Mouse (Mus musculus): ENCODE measurements around the gene Abca7. TPM values are rescaled to one million over a fixed set of nuclear protein-coding genes. Genes with fewer than 3 reads are reported as not detected.
A peak's percentile ranks its signal among the peaks of the same experiment; 100 is the strongest.

Abca7 gene
- polyA plus RNA-seq, 1 experiment from 2014 or later = 2.6 TPM

DNA sequence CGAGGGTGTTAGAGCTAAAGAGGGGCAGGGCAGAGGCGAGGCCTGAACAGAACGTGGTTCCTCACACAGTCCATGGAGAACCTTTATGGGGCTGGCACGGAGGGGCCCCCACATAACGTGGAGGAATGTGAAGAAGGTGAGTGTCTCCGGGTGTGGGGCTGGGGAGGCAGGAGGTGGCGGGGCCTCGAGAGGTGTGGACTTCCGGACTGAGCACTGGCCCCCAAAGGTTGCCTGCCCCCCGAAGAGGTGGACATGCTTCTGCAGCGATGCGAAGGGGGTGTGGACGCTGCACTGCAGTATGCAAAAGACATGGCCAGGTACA lies 25.0 kb downstream of the Abca7 start:
- H3K36me3 ChIP-seq (ENCODE audit: control insufficient read depth, insufficient read depth, low read length) = no peaks in the 10 kb centered on the region
- no peak for TF ChIP-seq EP300 (optimal IDR thresholded peaks at IDR 0.05)
- TF ChIP-seq CTCF (IDR thresholded peaks at IDR 0.05; ENCODE audit: low read depth) = no peak
- H3K27ac ChIP-seq (replicated peaks) = no peak overlapping the region
- no peak overlapping the region for H3K4me3 ChIP-seq (ENCODE audit: low read depth, low read length)
- no peak overlapping the region for H3K9ac ChIP-seq (ENCODE audit: low read length)
- no peaks in the 10 kb centered on the region for H3K9me3 ChIP-seq (ENCODE audit: control insufficient read depth, low read length)
- ATAC-seq (ENCODE audit: low FRiP score, low TSS enrichment) (no peak), DNase-seq (ENCODE audit: low spot score) (no peak)
- H3K27me3 ChIP-seq (ENCODE audit: control insufficient read depth, insufficient read depth, low read length) = no peaks in the 10 kb centered on the region
- no peak overlapping the region for H3K4me2 ChIP-seq (replicated peaks; ENCODE audit: low read depth)
- WGBS = 83% methylated on average over 13 of the region's 13 CpGs
- H3K4me1 ChIP-seq (replicated peaks; ENCODE audit: control insufficient read depth, insufficient read depth) = 0 out of 2 replicates have a peak, but pooled peaks cover 3% of the 10 kb centered on the region

DNA sequence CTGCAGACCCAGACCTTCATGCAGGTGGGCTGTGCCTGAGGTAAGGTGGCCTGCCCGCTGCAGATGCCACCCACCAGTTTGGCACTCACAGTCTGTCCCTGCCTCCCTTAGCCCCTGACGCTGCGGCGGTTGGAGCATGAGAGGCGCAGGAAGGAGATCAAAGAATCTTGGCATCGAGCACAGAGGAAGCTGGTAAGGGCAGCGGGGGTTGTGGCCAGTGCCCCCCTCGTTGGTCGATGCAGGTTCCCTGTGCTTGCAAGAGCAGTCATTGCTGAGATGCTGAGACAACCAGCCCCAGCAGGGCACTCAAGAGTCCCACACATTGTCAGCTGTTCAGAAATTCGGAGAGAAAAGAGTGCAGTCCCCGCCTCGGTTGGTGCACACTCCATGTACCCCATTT lies 25.9 kb downstream of the Abca7 start:
- Histone ChIP-seq H3K27me3 (ENCODE audit: control insufficient read depth, insufficient read depth, low read length) (no peaks in the 10 kb centered on the region), H3K9me3 (ENCODE audit: control insufficient read depth, low read length) (no peaks in the 10 kb centered on the region), H3K9ac (ENCODE audit: low read length) (no peak overlapping the region), H3K4me1 (replicated peaks; ENCODE audit: control insufficient read depth, insufficient read depth) (0 out of 2 replicates have a peak, but pooled peaks cover 3% of the 10 kb centered on the region), H3K4me3 (ENCODE audit: low read depth, low read length) (no peak overlapping the region), H3K4me2 (replicated peaks; ENCODE audit: low read depth) (no peak overlapping the region), H3K36me3 (ENCODE audit: control insufficient read depth, insufficient read depth, low read length) (no peaks in the 10 kb centered on the region), H3K27ac (replicated peaks) (no peak overlapping the region)
- ATAC-seq (ENCODE audit: low FRiP score, low TSS enrichment) (no peak), DNase-seq (ENCODE audit: low spot score) (no peak)
- 87% methylated on average over 12 of the region's 12 CpGs for WGBS
- no peak for TF ChIP-seq CTCF (IDR thresholded peaks at IDR 0.05; ENCODE audit: low read depth)
- no peak for TF ChIP-seq EP300 (optimal IDR thresholded peaks at IDR 0.05)

GRCm38 (mm10) chr10:80022806-80023205 lies 26.5 kb downstream of the Abca7 start:
- H3K4me1 ChIP-seq (replicated peaks; ENCODE audit: control insufficient read depth, insufficient read depth) = 0 out of 2 replicates have a peak, but pooled peaks cover 3% of the 10 kb centered on the region
- no peak overlapping the region for H3K27ac ChIP-seq (replicated peaks)
- ATAC-seq (ENCODE audit: low FRiP score, low TSS enrichment) (no peak), DNase-seq (ENCODE audit: low spot score) (no peak)
- no peaks in the 10 kb centered on the region for H3K36me3 ChIP-seq (ENCODE audit: control insufficient read depth, insufficient read depth, low read length)
- 94% methylated on average over 8 of the region's 8 CpGs for WGBS
- no peaks in the 10 kb centered on the region for H3K27me3 ChIP-seq (ENCODE audit: control insufficient read depth, insufficient read depth, low read length)
- H3K4me3 ChIP-seq (ENCODE audit: low read depth, low read length) = no peak overlapping the region
- no peak overlapping the region for H3K9ac ChIP-seq (ENCODE audit: low read length)
- TF ChIP-seq EP300 (optimal IDR thresholded peaks at IDR 0.05) = no peak
- TF ChIP-seq CTCF (IDR thresholded peaks at IDR 0.05; ENCODE audit: low read depth) = no peak
- no peak overlapping the region for H3K4me2 ChIP-seq (replicated peaks; ENCODE audit: low read depth)
- no peaks in the 10 kb centered on the region for H3K9me3 ChIP-seq (ENCODE audit: control insufficient read depth, low read length)

DNA sequence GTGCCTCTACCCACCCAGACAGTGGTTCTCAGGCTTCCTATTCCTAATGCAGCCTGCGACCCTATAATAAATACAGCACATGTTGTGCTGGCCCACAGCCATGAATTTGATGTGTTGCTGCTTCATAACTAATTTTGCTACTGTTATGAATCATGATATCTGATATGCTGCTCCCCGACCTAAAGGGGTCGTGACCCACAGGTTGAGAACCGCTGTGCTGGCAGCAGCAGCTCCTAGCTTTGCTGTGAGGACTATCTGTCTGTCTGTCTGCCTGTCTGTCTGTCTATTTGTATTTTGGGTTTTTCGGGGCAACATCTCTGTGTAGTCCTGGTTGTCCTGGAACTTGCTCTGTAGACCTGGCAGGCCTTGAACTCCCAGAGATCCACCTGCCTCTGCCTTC lies 27.5 kb downstream of the Abca7 start:
- H3K27ac ChIP-seq (replicated peaks) = no peak overlapping the region
- DNase-seq (ENCODE audit: low spot score) = no peak
- no peaks in the 10 kb centered on the region for H3K9me3 ChIP-seq (ENCODE audit: control insufficient read depth, low read length)
- no peak overlapping the region for H3K4me3 ChIP-seq (ENCODE audit: low read depth, low read length)
- H3K36me3 ChIP-seq (ENCODE audit: control insufficient read depth, insufficient read depth, low read length) = no peaks in the 10 kb centered on the region
- TF ChIP-seq EP300 (optimal IDR thresholded peaks at IDR 0.05) = no peak
- TF ChIP-seq CTCF (IDR thresholded peaks at IDR 0.05; ENCODE audit: low read depth) = no peak
- H3K4me2 ChIP-seq (replicated peaks; ENCODE audit: low read depth) = no peak overlapping the region
- 54% methylated on average over 5 of the region's 5 CpGs for WGBS
- H3K4me1 ChIP-seq (replicated peaks; ENCODE audit: control insufficient read depth, insufficient read depth) = 0 out of 2 replicates have a peak, but pooled peaks cover under 1% of the 10 kb centered on the region
- H3K9ac ChIP-seq (ENCODE audit: low read length) = no peak overlapping the region
- no peaks in the 10 kb centered on the region for H3K27me3 ChIP-seq (ENCODE audit: control insufficient read depth, insufficient read depth, low read length)
- ATAC-seq (ENCODE audit: low FRiP score, low TSS enrichment) = no peak

DNA sequence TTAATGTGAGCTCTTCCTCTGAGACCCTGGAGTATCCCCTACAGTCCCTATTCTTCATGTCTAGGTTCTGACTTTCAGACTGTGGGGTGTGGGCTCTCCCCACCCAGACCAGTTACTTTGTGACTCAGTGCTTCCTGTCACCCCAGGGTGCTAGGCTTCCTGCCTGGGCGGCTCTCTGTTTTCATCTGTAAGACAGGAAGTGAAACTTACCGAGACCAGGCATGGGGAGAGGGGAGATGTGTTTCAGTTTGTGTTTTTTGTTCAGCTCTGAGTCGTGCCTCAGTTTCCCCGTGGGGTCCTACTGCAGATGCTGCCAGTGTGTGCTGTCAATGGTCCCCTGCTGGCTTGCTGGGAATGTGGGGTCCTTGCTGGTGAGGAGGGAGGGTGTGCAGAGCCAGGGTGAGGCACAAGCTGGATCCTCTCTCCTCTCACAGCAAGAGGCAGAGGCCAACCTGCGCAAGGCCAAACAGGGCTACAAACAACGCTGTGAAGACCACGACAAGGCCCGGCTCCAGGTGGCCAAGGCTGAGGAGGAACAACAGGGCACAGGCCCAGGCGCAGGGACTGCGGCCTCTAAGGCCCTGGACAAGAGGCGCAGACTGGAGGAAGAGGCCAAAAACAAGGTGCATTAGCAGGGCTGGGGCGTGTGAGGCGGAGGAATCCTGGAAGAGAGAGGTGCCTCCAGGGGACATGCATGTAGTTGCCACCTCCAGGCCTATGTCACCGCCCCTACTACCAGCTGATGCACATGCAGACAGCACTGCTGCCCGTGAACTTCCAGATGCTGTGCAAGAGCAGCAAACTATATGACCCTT lies 28.1 kb downstream of the Abca7 start:
- WGBS = 74% methylated on average over 15 of the region's 15 CpGs
- Histone ChIP-seq H3K4me1 (replicated peaks; ENCODE audit: control insufficient read depth, insufficient read depth) (no peaks in the 10 kb centered on the region), H3K9me3 (ENCODE audit: control insufficient read depth, low read length) (no peaks in the 10 kb centered on the region), H3K36me3 (ENCODE audit: control insufficient read depth, insufficient read depth, low read length) (no peaks in the 10 kb centered on the region), H3K4me3 (ENCODE audit: low read depth, low read length) (no peak overlapping the region), H3K27me3 (ENCODE audit: control insufficient read depth, insufficient read depth, low read length) (no peaks in the 10 kb centered on the region), H3K4me2 (replicated peaks; ENCODE audit: low read depth) (no peak overlapping the region), H3K9ac (ENCODE audit: low read length) (0 out of 2 replicates have a peak overlapping the region, but pooled peaks have one; percentile 13), H3K27ac (replicated peaks) (peak overlapping the region; percentile 56)
- DNase-seq (ENCODE audit: low spot score) (no peak), ATAC-seq (ENCODE audit: low FRiP score, low TSS enrichment) (no peak)
- no peak for TF ChIP-seq EP300 (optimal IDR thresholded peaks at IDR 0.05)
- no peak for TF ChIP-seq CTCF (IDR thresholded peaks at IDR 0.05; ENCODE audit: low read depth)

DNA sequence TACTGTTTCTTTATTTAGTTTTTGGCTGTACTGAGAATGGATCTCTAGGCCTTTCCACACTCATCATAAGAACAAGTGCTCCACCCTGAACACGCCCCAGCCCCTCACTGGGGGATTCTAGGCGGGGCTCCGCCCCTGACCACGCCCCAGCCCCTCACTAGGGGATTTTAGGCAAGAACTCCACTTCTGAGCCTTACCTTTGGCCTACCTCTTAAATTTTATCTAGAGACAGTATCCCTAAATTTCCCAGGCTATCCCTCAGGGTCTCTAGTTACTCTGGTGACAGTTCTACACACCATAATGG lies 28.7 kb downstream of the Abca7 start:
- H3K36me3 ChIP-seq (ENCODE audit: control insufficient read depth, insufficient read depth, low read length) = no peaks in the 10 kb centered on the region
- H3K27me3 ChIP-seq (ENCODE audit: control insufficient read depth, insufficient read depth, low read length) = no peaks in the 10 kb centered on the region
- no peak overlapping the region for H3K4me2 ChIP-seq (replicated peaks; ENCODE audit: low read depth)
- TF ChIP-seq CTCF (IDR thresholded peaks at IDR 0.05; ENCODE audit: low read depth) (no peak), EP300 (optimal IDR thresholded peaks at IDR 0.05) (no peak)
- DNase-seq (ENCODE audit: low spot score) = no peak
- H3K4me1 ChIP-seq (replicated peaks; ENCODE audit: control insufficient read depth, insufficient read depth) = no peaks in the 10 kb centered on the region
- 54% methylated on average over 4 of the region's 4 CpGs for WGBS
- ATAC-seq (ENCODE audit: low FRiP score, low TSS enrichment) = no peak
- no peak overlapping the region for H3K4me3 ChIP-seq (ENCODE audit: low read depth, low read length)
- H3K27ac ChIP-seq (replicated peaks) = peak overlapping the region; percentile 56; the same call in 1 of the 2 replicates
- no peaks in the 10 kb centered on the region for H3K9me3 ChIP-seq (ENCODE audit: control insufficient read depth, low read length)
- H3K9ac ChIP-seq (ENCODE audit: low read length) = no peak overlapping the region
